Mouse (Mus musculus) forebrain, postnatal 0 days (tissue): ENCODE measurements around the gene Gpc6. TPM values are rescaled to one million over a fixed set of nuclear protein-coding genes. Genes with fewer than 3 reads are reported as not detected.

ENCODE experiments used
- ATAC-seq: fragments of 200-750 bp; cut with Nextera tagmentation; 2 replicates; pipeline ENCODE4 v1.8.0; 2017; ENCODE audit warnings: mild to moderate bottlenecking, moderate library complexity
- DNase-seq: peaks from one replicate; pipeline ENCODE4 v3.0.0-alpha.2; 2015
- H3K27ac ChIP-seq: fragments of 300-500 bp; sonication (generic); 2 replicates; pipeline ENCODE4 v1.5.1; 2014; ENCODE audit warnings: low read depth, mild to moderate bottlenecking, antibody characterized with exemption, low read length, moderate library complexity, mixed read lengths
- H3K27me3 ChIP-seq: fragments of 300-500 bp; sonication (generic); 2 replicates; pipeline ENCODE4 v1.6.1; 2014; ENCODE audit warnings: mild to moderate bottlenecking, low read length, mixed read lengths; ENCODE audit not compliant: insufficient read depth
- H3K36me3 ChIP-seq: fragments of 300-500 bp; sonication (generic); 2 replicates; pipeline ENCODE4 v1.6.1; 2014; ENCODE audit warnings: mild to moderate bottlenecking, moderate library complexity; ENCODE audit not compliant: insufficient read depth
- H3K4me1 ChIP-seq: fragments of 300-500 bp; sonication (generic); 2 replicates; pipeline ENCODE4 v1.6.1; 2014; ENCODE audit warnings: antibody characterized with exemption; ENCODE audit not compliant: insufficient read depth
- H3K4me2 ChIP-seq: fragments of 300-500 bp; sonication (generic); 2 replicates; pipeline ENCODE4 v1.6.1; 2014; ENCODE audit warnings: low read depth, mild to moderate bottlenecking, moderate library complexity
- H3K4me3 ChIP-seq: fragments of 300-500 bp; sonication (generic); 2 replicates; pipeline ENCODE4 v1.5.1; 2014; ENCODE audit warnings: low read depth, low read length, mixed read lengths
- H3K9ac ChIP-seq: fragments of 300-500 bp; sonication (generic); 2 replicates; pipeline ENCODE4 v1.6.1; 2014; ENCODE audit warnings: mild to moderate bottlenecking
- H3K9me3 ChIP-seq: fragments of 300-500 bp; sonication (generic); 2 replicates; pipeline ENCODE4 v1.6.1; 2016; ENCODE audit warnings: low read length
- CTCF ChIP-seq: sonication (generic); IDR thresholded peaks from 2 replicates; pipeline ENCODE4 v1.5.1; 2016; ENCODE audit warnings: antibody characterized with exemption, control low read depth, low read depth
- WGBS: fragments of 180-500 bp; shearing (Covaris S2); extraction: QIAGEN DNeasy Blood & Tissue Kit; methylation state at CpG from one replicate; pipeline ENCODE4 v1.1.7; 2014; 5-methylcytosine and 5-hydroxymethylcytosine counted together
- polyA plus RNA-seq: library from polyadenylated mRNA; unstranded; fragments of >200 nt; fragmentation: Nextera tagmentation; extraction: Ambion mirVana; gene quantifications from 2 replicates; pipeline ENCODE4 v1.2.1, GENCODE M21; 2015
- total RNA-seq: library from RNA; depleted of rRNA; stranded (reverse); fragments of >200 nt; gene quantifications from 2 replicates; pipeline ENCODE4 v1.2.3, GENCODE M21; 2014

Gpc6 gene
- total and polyA plus RNA-seq, 2 experiments from 2014 or later, result 10.9 to 20.8 TPM

DNA sequence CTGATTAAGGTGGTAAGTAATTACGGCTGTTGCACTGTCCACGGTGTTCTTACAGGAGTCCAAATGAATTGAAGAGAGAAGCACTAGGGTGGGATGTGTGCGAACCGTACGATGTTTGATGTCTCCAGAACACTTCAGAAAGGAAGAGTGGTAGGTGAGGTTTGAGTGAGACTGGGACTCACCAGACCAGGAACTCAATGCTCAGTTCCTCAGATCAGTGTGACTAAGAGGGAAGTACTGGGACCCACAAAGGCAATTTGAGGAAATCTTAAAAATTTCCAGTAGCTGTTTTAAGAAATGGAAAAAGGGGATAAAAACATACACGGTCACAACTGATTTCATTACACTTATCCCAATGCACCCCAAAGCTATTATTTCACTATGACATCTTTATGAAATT lies 764.7 kb downstream of the Gpc6 start:
- no peak overlapping the region for H3K4me3 ChIP-seq
- 95% methylated on average over 6 of the region's 6 CpGs for WGBS
- H3K4me2 ChIP-seq, result no peak overlapping the region
- DNase-seq, result no peak
- ATAC-seq, result no peak
- H3K27me3 ChIP-seq, result no peaks in the 10 kb centered on the region
- no peaks in the 10 kb centered on the region for H3K9me3 ChIP-seq
- H3K36me3 ChIP-seq, result no peaks in the 10 kb centered on the region
- TF ChIP-seq CTCF, result no peak
- H3K27ac ChIP-seq, result no peak overlapping the region
- no peaks in the 10 kb centered on the region for H3K4me1 ChIP-seq
- H3K9ac ChIP-seq, result no peak overlapping the region

- TF ChIP-seq CTCF, result no peak
- DNase-seq (no peak), ATAC-seq (no peak)
- Histone ChIP-seq H3K4me2 (no peak overlapping the region), H3K9me3 (no peaks in the 10 kb centered on the region), H3K9ac (no peak overlapping the region), H3K36me3 (no peaks in the 10 kb centered on the region), H3K4me1 (no peaks in the 10 kb centered on the region), H3K27ac (no peak overlapping the region), H3K27me3 (no peaks in the 10 kb centered on the region), H3K4me3 (no peak overlapping the region)
- 76% methylated on average over 8 of the region's 8 CpGs for WGBS
Measured at GRCm38 (mm10) chr14:117695565-117695964, 770.5 kb downstream of the Gpc6 start.

- H3K27ac ChIP-seq, result no peak overlapping the region
- H3K4me2 ChIP-seq, result no peak overlapping the region
- DNase-seq (no peak), ATAC-seq (no peak)
- no peaks in the 10 kb centered on the region for H3K27me3 ChIP-seq
- no peak for TF ChIP-seq CTCF
- no peaks in the 10 kb centered on the region for H3K9me3 ChIP-seq
- no peaks in the 10 kb centered on the region for H3K4me1 ChIP-seq
- H3K36me3 ChIP-seq, result no peaks in the 10 kb centered on the region
- 78% methylated on average over 10 of the region's 10 CpGs for WGBS
- no peak overlapping the region for H3K9ac ChIP-seq
- H3K4me3 ChIP-seq, result no peak overlapping the region
Measured at GRCm38 (mm10) chr14:117700670-117701280, 775.7 kb downstream of the Gpc6 start.

- H3K27me3 ChIP-seq, result no peaks in the 10 kb centered on the region
- no peak for ATAC-seq
- H3K9me3 ChIP-seq, result no peaks in the 10 kb centered on the region
- H3K36me3 ChIP-seq, result no peaks in the 10 kb centered on the region
- 88% methylated on average over 3 of the region's 3 CpGs for WGBS
- no peaks in the 10 kb centered on the region for H3K4me1 ChIP-seq
- TF ChIP-seq CTCF, result no peak
- no peak overlapping the region for H3K27ac ChIP-seq
- no peak overlapping the region for H3K4me2 ChIP-seq
- no peak overlapping the region for H3K9ac ChIP-seq
- DNase-seq, result no peak
- no peak overlapping the region for H3K4me3 ChIP-seq
Measured at GRCm38 (mm10) chr14:117708817-117709216, 783.7 kb downstream of the Gpc6 start.

GRCm38 (mm10) chr14:117710463-117710911 lies 785.4 kb downstream of the Gpc6 start:
- Histone ChIP-seq H3K27me3 (no peaks in the 10 kb centered on the region), H3K9ac (no peak overlapping the region), H3K36me3 (no peaks in the 10 kb centered on the region), H3K9me3 (no peaks in the 10 kb centered on the region), H3K4me3 (no peak overlapping the region), H3K27ac (no peak overlapping the region), H3K4me1 (no peaks in the 10 kb centered on the region), H3K4me2 (peak overlapping the region; percentile 29; the same call in 1 of the 2 replicates)
- 46% methylated on average over 10 of the region's 10 CpGs for WGBS
- ATAC-seq (peak; percentile 67), DNase-seq (peak; percentile 54)
- TF ChIP-seq CTCF, result no peak

- no peaks in the 10 kb centered on the region for H3K9me3 ChIP-seq
- TF ChIP-seq CTCF, result no peak
- no peaks in the 10 kb centered on the region for H3K4me1 ChIP-seq
- no peak overlapping the region for H3K4me3 ChIP-seq
- no peaks in the 10 kb centered on the region for H3K36me3 ChIP-seq
- ATAC-seq (no peak), DNase-seq (no peak)
- H3K9ac ChIP-seq, result no peak overlapping the region
- H3K27ac ChIP-seq, result no peak overlapping the region
- 83% methylated on average over 7 of the region's 7 CpGs for WGBS
- H3K4me2 ChIP-seq, result no peak overlapping the region
- H3K27me3 ChIP-seq, result no peaks in the 10 kb centered on the region
Measured at GRCm38 (mm10) chr14:117712311-117712710, 787.2 kb downstream of the Gpc6 start.

DNA sequence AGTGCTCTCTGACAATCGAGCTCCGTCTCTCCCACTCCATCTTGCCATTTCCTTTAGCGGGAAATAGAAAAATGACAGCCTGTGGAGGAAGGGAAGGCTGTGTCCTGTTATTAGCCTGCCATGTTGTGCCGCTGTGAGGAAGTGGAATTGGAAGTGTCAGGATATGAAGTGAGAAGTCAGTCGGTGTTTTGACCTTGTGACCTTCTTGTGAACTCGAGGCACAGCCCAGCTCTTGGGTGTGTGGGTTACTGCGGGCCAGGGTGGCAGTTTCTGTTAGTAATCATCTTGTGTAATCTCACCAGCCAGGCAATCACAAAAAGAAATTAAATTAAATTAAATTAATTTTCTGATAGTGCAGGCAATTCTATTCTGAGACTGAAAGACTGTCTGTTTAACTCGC lies 789.0 kb downstream of the Gpc6 start:
- no peak for TF ChIP-seq CTCF
- ATAC-seq (no peak), DNase-seq (no peak)
- Histone ChIP-seq H3K9ac (no peak overlapping the region), H3K27ac (no peak overlapping the region), H3K4me2 (no peak overlapping the region), H3K4me1 (no peaks in the 10 kb centered on the region), H3K9me3 (no peaks in the 10 kb centered on the region), H3K4me3 (no peak overlapping the region), H3K36me3 (no peaks in the 10 kb centered on the region), H3K27me3 (no peaks in the 10 kb centered on the region)
- 81% methylated on average over 8 of the region's 8 CpGs for WGBS
